Mouse (Mus musculus) thymus, adult 2 months (tissue): ENCODE measurements around the gene Pank1.

Source experiments
- CTCF ChIP-seq: fragments of 200-500 bp; IDR thresholded peaks from 2 replicates; pipeline ENCODE4 v1.5.1; 2012; ENCODE audit warnings: mild to moderate bottlenecking, control low read depth, low read length, moderate library complexity, borderline replicate concordance; ENCODE audit not compliant: control insufficient read depth, poor library complexity, insufficient read depth; ENCODE audit errors: extremely low read depth
- POLR2A ChIP-seq: fragments of 200-500 bp; IDR thresholded peaks from 2 replicates; pipeline ENCODE4 v1.6.1; 2012; ENCODE audit warnings: mild to moderate bottlenecking, low read length, control low read depth, moderate library complexity; ENCODE audit not compliant: control insufficient read depth, poor library complexity, insufficient read depth; ENCODE audit errors: extremely low read depth

- no peak for TF ChIP-seq CTCF
- TF ChIP-seq POLR2A, result no peak
These were observed 7.1 kb upstream of the Pank1 start for GRCm38 (mm10) chr19:34886324-34886723.
